10 mouse cellular contexts compared by ENCODE assay signal in genomic region chr1:191527089-191527488, GRCm38 (mm10). TPM values are rescaled to one million over a fixed set of nuclear protein-coding genes. Genes with fewer than 3 reads are reported as not detected.
DNase-seq lines count a peak whose midpoint lies in the region.
"Had no signal": no experiment of that assay in that cellular context is flagged by ENCODE, and none has a peak within 500 bp of the region (broad histone marks: within the 10 kb centered on the region; RNA-seq: fewer than 3 reads in every experiment).

No protein-coding gene starts in this region.

- intact Hi-C loops in left cerebral cortex, postnatal 4 days (cut with DNase I), result no loop called here
- intact Hi-C loops in left cerebral cortex, postnatal 14 days (cut with DNase I), result no loop called here

- peak; percentile 67 for DNase-seq in adrenal gland, adult 2 months
- DNase-seq in adrenal gland, adult 8-10 months, result no peak
- DNase-seq in left cerebral cortex, adult 11 months (ENCODE audit: low spot score), result peak; percentile 17
- no peak for DNase-seq in left cerebral cortex, postnatal 4 days
- DNase-seq in NIH3T3 (ENCODE audit: low read depth), result peak; percentile 66
- DNase-seq in left cerebral cortex, postnatal 14 days (ENCODE audit: low spot score in 2 of 2), result peak; percentile 49 to 50
- no peak for DNase-seq in thymus, postnatal 0 days (ENCODE audit: low spot score)
- DNase-seq in urinary bladder, postnatal 10 days (ENCODE audit: low spot score), result no peak
- DNase-seq: B cell, adult 2 months; heart, postnatal 14 days had no signal

RNA-seq across cellular contexts. Expression of gene Dtl, which starts 48.3 kb away (rescaled TPM):
- total RNA-seq in adrenal gland, adult 2 months (2021), result 1 to 10 TPM in 1 of 2 experiments, under 1 TPM in 1; 0.90 to 1.0 TPM
- polyA plus RNA-seq in adrenal gland, adult 2 months (2012; rRNA removed), result 0.19 and 0.34 TPM in 2 replicates
- total RNA-seq in adrenal gland, adult 8-10 months (2022), result 1 to 10 TPM in 1 of 4 experiments, under 1 TPM in 3; 0.64 to 1.7 (median 0.79) TPM
- 1 to 10 TPM; 4.2 to 4.9 TPM for total RNA-seq in left cerebral cortex, postnatal 4 days (2021)
- total RNA-seq in left cerebral cortex, postnatal 14 days (2021), result 1 to 10 TPM; 5.9 to 6.2 TPM
- polyA plus RNA-seq in thymus, postnatal 0 days (2015; fragmentation: Nextera tagmentation; extraction: Ambion mirVana), result 36.8 and 38.8 TPM in 2 replicates

RNA-seq across cellular contexts. Expression of gene Ints7, which starts 48.3 kb away (rescaled TPM):
- total RNA-seq in adrenal gland, adult 2 months (2021), result 10 to 100 TPM; 23.2 to 26.2 TPM
- polyA plus RNA-seq in adrenal gland, adult 2 months (2012; rRNA removed), result 15.9 and 19.6 TPM in 2 replicates
- total RNA-seq in adrenal gland, adult 8-10 months (2022), result 10 to 100 TPM; 22.5 to 31.1 (median 24.6) TPM
- 10 to 100 TPM; 38.6 to 39.5 TPM for total RNA-seq in left cerebral cortex, postnatal 4 days (2021)
- 10 to 100 TPM; 33.5 to 34.9 TPM for total RNA-seq in left cerebral cortex, postnatal 14 days (2021)
- polyA plus RNA-seq in thymus, postnatal 0 days (2015; fragmentation: Nextera tagmentation; extraction: Ambion mirVana), result 43.6 and 45.2 TPM in 2 replicates

Comparison
In these comparisons a context has a peak if more than half of its experiments do, and no peak if none do; other contexts are left out.
1. DNase-seq: peak in adrenal gland, adult 2 months (single experiment), left cerebral cortex, adult 11 months (single experiment), NIH3T3 (single experiment) and left cerebral cortex, postnatal 14 days (2 of 2); none in adrenal gland, adult 8-10 months (single experiment), left cerebral cortex, postnatal 4 days (single experiment), thymus, postnatal 0 days (single experiment) and urinary bladder, postnatal 10 days (single experiment).